Mouse (Mus musculus) liver, embryonic 14.5 days (tissue): ENCODE measurements at regions not wholly inside any gene's neighbourhood (a gene's known extent, or its start where the extent isn't known, plus 50 kb on each side); places are given as distances from the start of the nearest gene placed in this dataset.

ENCODE experiments used
- CTCF ChIP-seq: IDR thresholded peaks from 2 replicates; pipeline ENCODE4 v1.5.1; 2016; ENCODE audit warnings: antibody characterized with exemption, low read depth, control low read depth
- EP300 ChIP-seq: IDR thresholded peaks from 2 replicates; pipeline ENCODE4 v1.6.1; 2016; ENCODE audit warnings: antibody characterized with exemption, low read depth

- TF ChIP-seq EP300: no peak
- TF ChIP-seq CTCF: no peak
These were observed 115.4 kb downstream of the Mn1 start for GRCm38 (mm10) chr5:111532446-111533035.
